Mouse (Mus musculus): Measurements from ENCODE around the gene Gm5294.

GRCm38 (mm10) chr5:138809767-138810166 is 10.1 kb upstream of the Gm5294 start:
- no peak for TF ChIP-seq CTCF (IDR thresholded peaks at IDR 0.05; ENCODE audit: low read depth, low read length)
- no peak for TF ChIP-seq TAL1 (conservative IDR thresholded peaks at IDR 0.05; ENCODE audit: low read depth, low read length)
- no peak for TF ChIP-seq POLR2AphosphoS5 (IDR thresholded peaks at IDR 0.05; ENCODE audit: insufficient replicate concordance, low read depth, low read length)
